In the genomic region with DNA sequence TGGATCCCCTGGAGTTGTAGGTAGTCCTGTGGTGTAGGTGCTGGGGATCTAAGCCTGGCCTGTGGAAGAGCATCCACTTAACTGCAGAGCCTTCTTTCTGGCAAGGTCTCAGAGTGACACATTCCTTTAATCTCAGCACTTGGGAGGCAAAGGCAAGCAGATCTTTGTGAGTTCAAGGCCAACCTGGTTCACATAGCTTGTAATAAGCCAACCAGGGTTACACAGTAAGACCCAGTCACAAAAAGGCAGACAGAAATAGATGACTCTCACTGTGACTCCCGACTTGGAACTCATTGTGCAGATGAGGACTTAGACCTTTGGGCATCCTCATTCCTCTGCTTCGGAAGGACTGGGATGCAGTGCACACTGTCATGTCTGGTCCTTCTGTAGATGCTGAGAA, we compare ENCODE assay signal across 29 mouse cellular contexts.
"Had no signal": no experiment of that assay in that cellular context is flagged by ENCODE, and none has a peak within 500 bp of the region (broad histone marks: within the 10 kb centered on the region; RNA-seq: fewer than 3 reads in every experiment).

No protein-coding gene starts in this region.

- DNase-seq: left cerebral cortex, postnatal 4 days; liver; liver, embryonic 13.5 days; lung, adult 18-20 months; lung, adult 2 months; lung, embryonic 14.5 days; lung, postnatal 10 days; lung, postnatal 14 days; lung, postnatal 36 days; lung, postnatal 4 days; midbrain, embryonic 14.5 days had no signal

- H3K36me3 ChIP-seq: midbrain, embryonic 15.5 days had no signal

- H3K9ac ChIP-seq: limb, embryonic 12.5 days; limb, embryonic 13.5 days; limb, embryonic 15.5 days; liver, embryonic 13.5 days; liver, embryonic 14.5 days; liver, embryonic 15.5 days; lung, embryonic 14.5 days; lung, embryonic 15.5 days; midbrain, embryonic 12.5 days; midbrain, embryonic 13.5 days; midbrain, embryonic 15.5 days; neural tube, embryonic 12.5 days had no signal

- H3K4me2 ChIP-seq: limb, embryonic 12.5 days; limb, embryonic 13.5 days; limb, embryonic 15.5 days; liver, embryonic 15.5 days; lung, embryonic 14.5 days; lung, embryonic 15.5 days; midbrain, embryonic 11.5 days; midbrain, embryonic 12.5 days; midbrain, embryonic 13.5 days; midbrain, embryonic 15.5 days; neural tube, embryonic 12.5 days had no signal

- H3K4me3 ChIP-seq: left cerebral cortex, adult 2 months; limb, embryonic 10.5 days; limb, embryonic 12.5 days; limb, embryonic 13.5 days; limb, embryonic 15.5 days; liver, embryonic 13.5 days; liver, embryonic 15.5 days; lung, embryonic 15.5 days; megakaryocyte, embryonic 14.5 days; midbrain, embryonic 10.5 days; midbrain, embryonic 12.5 days; midbrain, embryonic 13.5 days; midbrain, embryonic 15.5 days; neural tube, embryonic 12.5 days had no signal

- H3K9me3 ChIP-seq: limb, embryonic 10.5 days; limb, embryonic 12.5 days; limb, embryonic 13.5 days; limb, embryonic 15.5 days; liver, embryonic 13.5 days; liver, embryonic 15.5 days; lung, embryonic 15.5 days; megakaryocyte, embryonic 14.5 days; midbrain, embryonic 10.5 days; midbrain, embryonic 12.5 days; midbrain, embryonic 13.5 days; midbrain, embryonic 15.5 days; neural tube, embryonic 12.5 days had no signal

- H3K27ac ChIP-seq: left cerebral cortex, adult 2 months; limb, embryonic 10.5 days; limb, embryonic 12.5 days; limb, embryonic 13.5 days; limb, embryonic 15.5 days; liver, embryonic 13.5 days; liver, embryonic 14.5 days; liver, embryonic 15.5 days; lung, embryonic 15.5 days; macrophage; midbrain, embryonic 10.5 days; midbrain, embryonic 12.5 days; midbrain, embryonic 13.5 days; midbrain, embryonic 15.5 days; neural tube, embryonic 12.5 days had no signal

- ATAC-seq: lung, postnatal 0 days; midbrain, embryonic 13.5 days; midbrain, embryonic 15.5 days; midbrain, embryonic 16.5 days had no signal

- H3K27me3 ChIP-seq: limb, embryonic 12.5 days; limb, embryonic 13.5 days; limb, embryonic 15.5 days; liver, embryonic 13.5 days; liver, embryonic 15.5 days; lung, embryonic 15.5 days; megakaryocyte, embryonic 14.5 days; midbrain, embryonic 12.5 days; midbrain, embryonic 13.5 days; midbrain, embryonic 15.5 days; neural tube, embryonic 12.5 days had no signal
